Mouse (Mus musculus): ENCODE measurements around the gene Smad5. TPM values are rescaled to one million over a fixed set of nuclear protein-coding genes. Genes with fewer than 3 reads are reported as not detected.

The Smad5 gene
- polyA plus RNA-seq, 1 experiment from 2014 or later: 37.5 TPM

Other genes with a start within 250 kb of the Smad5 start
- not detected in 2 replicates for gene Il9, start 220.8 kb upstream of the Smad5 start, polyA plus RNA-seq (2014; fragmentation: Nextera tagmentation; extraction: Ambion mirVana)
- 3.2 and 3.8 TPM in 2 replicates for gene Fbxl21, start 180.5 kb upstream of the Smad5 start, polyA plus RNA-seq (2014; fragmentation: Nextera tagmentation; extraction: Ambion mirVana)
- gene Lect2, start 154.5 kb upstream of the Smad5 start, polyA plus RNA-seq (2014; fragmentation: Nextera tagmentation; extraction: Ambion mirVana): 10.5 and 14.1 TPM in 2 replicates
- gene Tgfbi, start 93.5 kb upstream of the Smad5 start, polyA plus RNA-seq (2014; fragmentation: Nextera tagmentation; extraction: Ambion mirVana): 123 and 163 TPM in 2 replicates
- 0.32 TPM in 1 of 2 replicates, not detected in the other for gene Gm45623, start 50.8 kb downstream of the Smad5 start, polyA plus RNA-seq (2014; fragmentation: Nextera tagmentation; extraction: Ambion mirVana)
- 0.27 TPM in 1 of 2 replicates, not detected in the other for gene Trpc7, start 193.0 kb downstream of the Smad5 start, polyA plus RNA-seq (2014; fragmentation: Nextera tagmentation; extraction: Ambion mirVana)

Measured in intestine, embryonic 14.5 days (tissue).